Mouse (Mus musculus) megakaryocyte progenitor cell, adult 5-6 weeks (primary cell): Measurements from ENCODE around the gene Blmh. TPM values are rescaled to one million over a fixed set of nuclear protein-coding genes. Genes with fewer than 3 reads are reported as not detected.
A peak's percentile ranks its signal among the peaks of the same experiment; 100 is the strongest.

Experiments
- ATAC-seq: replicated peaks from 2 replicates; pipeline ENCODE4 v1.8.0; 2016; ENCODE audit warnings: mild to moderate bottlenecking, moderate TSS enrichment, inconsistent platforms; ENCODE audit not compliant: poor library complexity
- total RNA-seq, 2 experiments: library from RNA; stranded (forward) in 1 of 2; stranded (reverse) in 1 of 2; fragments of 157-497, 149-512 nt in 1 of 2; fragments of 200-1000 nt in 1 of 2; gene quantifications; 2 replicates each; pipeline versions ENCODE4 v1.2.3 to v1.2.4; 2015 to 2017

Blmh gene
- 63.5 and 71.3 TPM in 2 replicates for total RNA-seq (2015)
- total RNA-seq (2017), result 196 and 216 TPM in 2 replicates

DNA sequence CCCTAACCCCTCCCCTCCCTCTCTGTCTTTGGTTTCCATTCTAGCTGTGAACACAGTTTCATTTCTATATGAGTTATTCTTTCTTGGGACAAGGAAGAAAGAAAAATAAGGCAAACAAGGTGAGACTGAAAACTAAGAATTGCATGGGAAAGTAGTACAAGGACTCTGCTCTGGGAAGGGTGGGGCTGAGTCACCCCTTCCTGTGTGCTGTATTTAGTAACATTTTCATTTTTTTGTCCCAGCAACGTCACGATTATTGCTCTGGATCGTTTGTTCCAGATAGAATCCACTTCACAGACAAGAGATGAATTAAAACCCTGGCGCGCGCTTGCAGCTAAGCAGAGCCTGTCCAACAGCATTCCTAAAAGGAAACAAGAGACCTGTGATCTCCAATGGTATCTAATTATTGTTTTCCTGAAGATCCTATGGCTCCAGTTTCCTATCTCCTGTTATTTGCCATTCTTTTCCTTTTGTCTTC is at the start of gene Blmh:
Gene Blmh, plus strand, starts transcription at position 51 of the 478 bp plus-strand sequence.
- no peak for ATAC-seq

DNA sequence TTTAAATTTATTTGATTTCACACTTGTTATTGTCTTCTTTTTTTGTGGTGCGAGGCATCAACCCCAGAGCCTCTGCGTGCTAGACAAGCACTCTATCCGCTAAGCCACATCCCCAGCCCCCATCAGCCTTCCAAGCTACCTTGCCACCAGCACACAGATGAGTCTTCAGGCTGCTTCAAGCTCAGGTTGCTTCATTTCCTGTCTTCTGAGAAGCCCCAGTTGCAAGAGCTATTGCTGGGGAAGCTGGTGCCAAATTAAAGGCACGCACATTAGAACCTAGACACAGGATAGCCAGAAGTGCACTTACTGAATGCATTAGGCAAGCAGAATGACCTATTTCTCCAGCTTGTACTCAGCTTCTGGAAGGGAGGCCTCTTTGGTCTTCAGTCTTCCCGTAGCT is 44.8 kb upstream of the Blmh start:
- ATAC-seq, result peak; percentile 76

DNA sequence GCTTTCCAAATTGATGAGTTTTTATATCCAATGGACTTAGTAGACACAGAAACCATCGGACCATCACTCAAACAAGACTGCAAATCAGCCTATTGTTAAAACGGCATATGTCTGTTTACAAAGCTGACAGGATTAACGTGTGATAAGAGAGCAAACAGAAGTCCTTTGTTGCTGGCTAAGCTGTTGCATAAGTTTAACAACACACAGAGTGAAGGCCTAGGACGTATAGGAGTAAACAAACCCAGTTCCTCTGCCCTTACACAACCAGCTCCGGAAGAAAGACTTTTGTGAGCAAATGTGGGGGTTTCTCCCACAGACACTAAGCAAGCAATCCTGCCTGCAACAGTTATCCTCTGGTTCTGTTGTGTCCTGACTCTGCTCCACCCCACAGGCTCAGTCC is 40.2 kb upstream of the Blmh start:
- ATAC-seq, result peak; percentile 64

DNA sequence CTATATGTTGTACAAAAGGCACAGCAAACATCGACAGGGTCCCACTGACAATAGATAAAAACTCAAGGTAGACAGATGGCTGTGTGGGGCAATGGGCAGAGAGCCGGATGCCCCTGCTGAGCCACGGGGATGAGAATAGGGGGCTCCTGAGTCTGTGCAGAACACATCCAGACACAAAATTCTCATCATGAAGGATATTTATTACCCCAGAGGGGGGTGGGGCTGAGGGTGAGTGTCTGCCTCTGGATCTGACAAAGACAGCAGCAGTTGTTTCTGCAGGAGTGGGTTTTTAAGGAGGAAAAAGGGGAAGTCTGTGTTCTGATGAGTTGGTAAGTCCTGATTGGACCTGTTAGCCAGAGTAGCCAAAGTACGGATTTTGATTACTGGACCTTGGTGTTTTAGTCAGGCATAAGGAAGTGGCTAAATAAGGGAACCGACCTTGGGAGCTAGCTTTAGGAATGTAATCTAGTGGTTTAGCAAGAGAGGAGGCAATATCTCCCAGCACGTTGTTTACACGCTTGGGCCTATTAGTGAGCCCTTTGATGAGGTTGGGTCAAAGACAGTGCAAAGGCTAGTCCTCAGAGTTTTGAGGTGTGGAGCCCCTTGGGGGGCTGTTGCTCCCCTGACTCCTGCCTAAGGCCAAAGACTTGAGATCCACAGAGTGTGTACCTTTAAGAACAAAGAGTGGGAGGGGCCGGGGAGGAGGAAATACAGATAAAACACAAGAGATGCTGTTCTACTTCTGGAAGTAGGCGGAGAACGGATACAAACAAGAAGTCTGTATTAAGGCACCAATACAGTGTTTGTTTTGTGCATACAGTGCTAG is 35.1 kb upstream of the Blmh start:
- peak; percentile 44 for ATAC-seq

DNA sequence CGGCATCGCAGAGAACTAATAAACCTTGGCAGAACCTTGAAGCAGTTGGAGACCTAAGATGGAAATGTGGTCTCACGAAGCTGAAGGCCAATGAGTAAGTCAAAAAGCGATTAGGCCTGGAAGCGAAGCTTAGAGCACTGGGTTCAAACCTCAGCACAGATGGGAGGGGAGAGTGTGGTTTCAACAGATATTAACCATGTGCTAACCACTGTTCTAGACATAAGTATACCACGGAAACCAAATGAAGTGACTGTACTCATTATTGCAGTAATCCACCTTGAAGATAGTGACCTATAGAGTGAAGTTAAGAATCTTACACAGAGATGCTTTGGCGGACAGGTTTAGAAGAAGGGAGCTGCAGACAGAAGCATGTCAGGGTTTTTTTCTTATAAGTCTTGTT is 33.4 kb upstream of the Blmh start:
- no peak for ATAC-seq

DNA sequence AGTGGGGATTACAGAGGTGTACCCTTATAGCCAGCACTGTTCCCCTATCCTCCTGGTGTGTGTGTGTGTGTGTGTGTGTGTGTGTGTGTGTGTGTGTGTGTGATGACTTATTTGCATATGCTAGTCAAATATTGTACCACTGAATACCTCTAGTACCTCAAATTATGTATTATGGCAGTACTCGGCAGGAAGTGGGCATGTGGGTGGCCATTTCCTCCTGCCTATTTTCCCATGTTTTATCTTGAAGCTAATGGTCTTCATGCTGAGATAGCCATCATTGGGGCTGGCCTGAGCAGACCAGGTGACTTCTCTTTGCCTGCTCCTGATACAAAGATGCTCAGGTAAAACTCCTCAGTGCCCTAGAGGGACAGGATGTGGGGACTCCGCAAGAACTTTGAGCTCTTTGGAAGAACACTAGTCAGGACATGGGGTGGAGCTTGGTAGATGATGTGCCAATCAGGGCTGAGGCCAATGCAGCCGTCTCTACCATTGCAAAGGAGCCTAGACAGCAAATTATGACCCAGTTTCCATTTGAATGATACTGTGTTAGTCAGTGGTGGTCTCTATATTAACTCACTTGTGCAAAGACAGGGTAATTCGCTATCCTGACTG is 32.8 kb upstream of the Blmh start:
- no peak for ATAC-seq

DNA sequence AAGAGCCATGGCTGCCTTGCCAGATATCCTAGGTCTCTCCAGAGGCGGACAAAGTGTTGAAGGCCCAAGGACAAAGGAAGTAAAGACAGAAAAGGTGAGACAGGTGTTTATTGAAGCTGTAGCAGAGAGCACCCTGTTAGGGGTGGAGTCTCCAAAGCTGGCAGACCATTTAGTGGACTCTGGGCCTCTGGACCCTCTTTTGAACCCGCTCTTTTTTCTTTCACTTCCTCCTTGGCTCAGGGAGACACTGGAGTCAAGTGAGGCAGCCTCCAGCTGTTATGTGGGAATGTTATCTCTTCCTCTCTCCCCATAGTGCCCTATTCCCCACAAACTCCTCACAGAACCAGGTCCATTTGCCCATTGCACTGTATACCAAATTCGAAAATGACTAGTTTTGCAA is 31.6 kb upstream of the Blmh start:
- ATAC-seq, result no peak

DNA sequence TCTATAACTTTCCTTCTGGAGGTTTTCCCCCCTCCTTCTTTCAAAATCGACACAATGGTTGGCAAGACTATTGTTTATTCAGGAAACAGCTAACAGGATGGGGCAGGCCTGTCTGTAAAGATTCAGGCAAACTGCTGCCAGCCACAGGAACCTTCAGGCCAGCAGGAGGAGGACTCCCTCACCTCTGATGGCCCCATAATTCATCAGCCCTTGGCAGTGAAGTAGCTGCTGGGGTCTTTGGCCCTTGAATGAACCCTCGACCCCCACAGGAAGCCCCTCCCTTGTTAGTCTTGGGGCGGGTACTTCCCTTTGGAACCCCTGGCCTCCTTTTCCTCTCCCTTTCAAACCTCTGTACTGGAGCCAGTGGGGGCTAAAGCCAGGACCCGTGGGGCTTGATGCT is 31.0 kb upstream of the Blmh start:
- ATAC-seq, result no peak

DNA sequence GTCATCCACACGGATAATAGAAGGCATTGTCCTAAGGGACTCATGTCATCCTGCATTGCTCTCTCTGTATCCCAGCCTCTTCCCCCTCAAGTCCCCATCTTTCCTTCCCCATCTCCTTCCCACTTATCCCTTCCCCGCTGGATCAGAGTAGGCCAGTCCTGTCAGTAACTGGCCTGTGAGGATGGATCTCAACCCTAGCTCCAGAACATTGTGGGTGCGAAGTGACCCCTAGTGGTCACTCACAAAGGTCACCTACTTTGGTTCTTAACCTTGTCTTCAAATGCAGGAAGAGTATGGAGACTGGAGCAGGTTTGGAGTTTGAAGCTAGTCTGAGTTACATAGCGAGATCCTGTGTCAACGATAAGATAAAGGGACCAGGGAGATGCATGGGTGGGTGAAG is 30.4 kb upstream of the Blmh start:
- ATAC-seq, result peak; percentile 79

DNA sequence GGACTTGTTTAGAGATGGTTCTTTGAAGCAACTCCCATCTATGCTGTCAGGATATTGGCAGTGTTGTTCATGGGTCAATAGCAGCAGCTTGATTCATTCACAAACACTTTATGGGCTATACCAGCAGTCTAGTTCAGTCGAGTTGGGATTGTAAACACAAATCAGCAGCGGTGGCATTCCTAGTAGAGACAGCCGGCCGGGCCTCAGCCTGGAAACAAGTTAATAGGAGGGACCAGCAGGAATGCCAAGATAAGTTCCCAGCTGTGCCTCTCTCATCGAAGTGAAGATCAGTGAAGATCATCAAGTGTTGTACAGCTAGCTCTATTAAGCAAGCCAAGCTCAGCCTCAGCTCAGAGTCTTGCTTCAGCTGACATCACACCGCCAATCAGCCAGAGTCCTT is 28.2 kb upstream of the Blmh start:
- no peak for ATAC-seq

DNA sequence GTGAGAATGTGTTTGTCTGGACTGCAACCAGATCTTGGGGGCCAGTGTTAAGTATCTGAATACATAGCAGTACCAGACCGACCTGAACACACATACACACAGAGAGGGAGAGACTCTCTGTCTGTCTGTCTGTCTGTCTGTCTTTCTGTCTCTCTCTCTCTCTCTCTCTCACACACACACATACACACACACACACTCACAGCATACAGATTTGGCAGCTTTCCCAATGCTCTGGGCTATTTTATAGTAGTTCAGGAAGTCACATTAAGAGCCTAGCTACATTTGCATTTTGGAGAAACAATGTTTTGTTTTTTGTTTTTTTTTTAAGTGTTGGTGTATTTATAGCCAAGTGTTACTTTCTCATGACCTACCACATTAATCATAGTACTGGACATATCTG is 27.5 kb upstream of the Blmh start:
- no peak for ATAC-seq

DNA sequence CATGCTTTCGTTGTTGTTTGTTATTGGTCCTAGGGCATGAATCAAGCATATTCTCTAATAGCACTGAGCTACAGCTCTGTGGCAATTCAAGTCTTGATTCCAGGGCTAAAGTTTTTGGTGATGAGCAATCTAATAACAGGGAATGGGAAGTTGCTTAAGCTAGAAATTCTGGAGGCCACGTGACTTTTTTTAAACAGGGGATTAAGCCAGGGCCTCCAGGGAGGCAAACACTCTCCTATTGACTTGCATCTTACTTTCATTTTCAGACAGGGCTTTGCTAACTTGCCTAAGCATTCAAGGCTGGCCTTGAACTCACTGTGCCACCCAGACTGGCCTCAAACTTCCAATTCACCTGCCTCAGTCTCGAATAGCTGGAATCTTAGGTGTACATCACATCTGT is 26.7 kb upstream of the Blmh start:
- ATAC-seq, result no peak

DNA sequence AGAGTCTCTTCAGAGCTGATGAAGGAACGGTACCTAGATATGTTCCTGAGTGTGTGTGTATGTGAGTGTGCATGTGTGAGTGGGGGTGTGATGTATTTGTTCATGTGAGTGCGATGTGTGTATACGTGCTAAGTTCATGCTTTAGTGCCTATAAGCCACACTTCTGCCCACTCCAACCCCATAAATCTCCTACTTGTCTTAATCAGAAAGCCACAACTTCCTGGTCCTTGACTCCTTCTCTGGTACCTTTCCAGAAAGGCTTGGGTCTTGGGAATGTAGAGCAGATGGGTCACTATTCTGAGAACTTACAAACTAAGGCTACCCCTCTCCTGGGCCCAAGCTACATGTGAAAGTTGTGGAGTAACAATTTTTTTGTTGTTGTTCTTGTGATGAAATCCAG is 25.9 kb upstream of the Blmh start:
- ATAC-seq, result no peak

DNA sequence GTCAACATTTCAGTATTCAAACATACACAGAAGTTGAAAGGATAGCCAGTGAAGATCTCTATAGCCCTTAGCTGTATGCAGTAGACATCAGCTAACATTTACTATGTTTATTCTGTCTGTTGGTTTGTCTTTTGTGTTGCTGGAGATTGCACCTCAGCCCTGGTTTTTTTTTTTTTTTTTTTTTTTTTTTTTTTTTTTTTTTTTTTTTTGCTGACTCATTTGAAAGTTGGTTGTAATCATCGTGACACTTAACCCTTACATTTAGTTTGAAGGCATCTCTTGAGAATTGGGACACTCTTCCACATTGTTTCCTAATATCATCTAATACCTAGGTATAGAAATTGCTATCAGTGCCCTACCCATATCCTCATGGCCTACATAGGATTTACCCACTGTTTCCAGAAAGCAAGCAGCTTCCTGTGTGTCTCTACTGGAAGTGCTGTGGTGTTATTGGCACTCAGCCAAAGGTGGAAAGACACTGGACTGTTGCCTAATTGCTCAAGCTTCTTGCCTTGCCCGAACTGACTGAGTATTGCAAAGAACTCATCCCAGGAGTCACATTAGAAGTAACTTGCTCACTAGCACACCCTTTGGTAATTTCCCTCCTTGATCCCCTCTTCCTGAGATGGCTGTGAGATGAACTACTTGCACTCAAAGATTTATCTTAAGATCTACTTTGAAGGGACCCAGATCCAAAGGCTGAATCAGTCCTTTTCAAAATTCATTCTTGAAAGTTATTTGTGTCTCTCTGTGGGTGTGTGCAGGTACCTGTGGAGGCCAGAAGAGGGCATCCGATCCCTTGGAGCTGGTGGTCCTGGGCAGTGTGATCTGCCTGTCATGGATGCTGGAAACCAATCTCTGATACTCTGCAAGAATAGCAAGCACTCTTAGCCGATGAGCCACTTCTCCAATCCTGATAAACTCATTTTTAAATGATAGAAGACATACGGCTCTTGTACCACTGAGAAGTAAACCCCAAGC is 24.6 kb upstream of the Blmh start:
- peak; percentile 74 for ATAC-seq

DNA sequence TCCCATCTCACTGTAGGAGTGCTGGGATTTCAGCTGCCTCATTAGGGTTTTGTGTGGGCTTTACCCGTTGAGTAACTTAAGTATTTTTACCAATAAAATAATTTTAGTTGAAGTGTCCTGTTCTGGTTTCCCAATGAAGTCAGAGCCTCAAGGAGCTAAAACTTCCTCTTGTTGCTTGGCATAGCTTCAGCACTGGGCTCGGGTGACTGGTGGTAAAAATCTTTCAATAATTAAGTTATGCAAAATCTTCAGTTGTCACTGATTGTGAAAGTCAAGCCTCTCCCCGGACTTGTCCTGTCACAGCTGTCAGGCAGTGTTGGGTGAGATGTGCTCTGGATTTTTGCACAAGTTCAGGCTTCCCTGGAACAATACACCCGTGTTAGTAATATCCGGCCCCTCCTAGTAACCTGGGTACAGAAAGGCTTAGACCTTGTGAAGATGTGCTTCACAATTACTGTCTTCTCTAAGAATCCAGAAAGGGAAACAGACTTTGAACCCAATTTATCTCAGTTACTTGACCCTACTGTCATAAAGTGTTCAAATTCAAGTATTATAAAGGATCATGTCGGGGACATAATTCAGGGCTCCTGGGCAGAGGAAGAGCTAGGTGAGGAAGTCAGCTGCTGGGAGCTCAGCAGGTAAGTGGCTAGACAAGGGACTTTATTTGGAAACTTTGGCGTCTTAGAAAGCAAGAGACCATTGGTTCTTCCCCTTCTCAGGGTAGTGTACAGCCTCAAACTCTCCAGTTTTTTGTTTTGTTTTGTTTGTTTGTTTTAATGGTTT is 22.8 kb upstream of the Blmh start, which contains the start of gene Tmigd1:
Gene Tmigd1, plus strand, starts transcription at position 581 of the 783 bp plus-strand sequence.
- peak; percentile 14; the same call in 1 of the 2 replicates for ATAC-seq

DNA sequence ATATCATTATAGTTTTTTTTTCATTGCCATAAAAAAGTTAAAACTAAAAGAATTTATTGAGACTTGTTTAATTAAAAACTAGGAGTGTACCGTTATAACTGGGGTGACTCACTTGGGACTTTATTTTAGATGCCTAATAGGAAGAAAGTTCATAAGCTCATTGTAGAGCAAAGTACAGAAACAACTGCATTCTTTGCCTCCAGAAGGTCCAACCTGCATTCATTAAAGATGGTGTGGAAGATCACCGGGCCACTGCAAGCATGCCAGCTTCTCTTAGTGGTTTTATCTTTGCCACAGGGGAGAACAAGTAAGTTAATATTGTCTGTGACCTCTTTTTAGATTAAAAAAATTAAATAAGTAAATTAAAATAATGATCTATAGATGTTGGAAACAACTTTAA is 20.3 kb upstream of the Blmh start:
- ATAC-seq, result no peak

DNA sequence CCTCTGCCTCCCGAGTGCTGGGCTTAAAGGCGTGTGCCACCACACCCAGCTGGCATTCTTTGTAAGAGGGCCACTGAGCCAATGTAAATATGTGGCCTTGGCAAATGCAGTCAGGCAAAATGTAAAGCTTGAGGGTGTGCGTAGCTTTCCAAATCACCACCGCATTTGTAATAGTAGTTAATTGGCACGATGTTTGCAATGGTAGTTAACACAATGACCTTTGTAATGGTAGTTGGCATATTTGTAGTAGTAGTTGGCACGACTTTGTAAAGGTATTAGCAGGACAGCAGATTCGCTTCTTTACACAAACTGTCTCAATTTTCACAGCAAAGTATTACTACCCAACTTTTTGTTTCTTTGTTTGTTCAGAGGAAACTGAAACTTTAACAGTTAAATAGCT is 16.0 kb upstream of the Blmh start:
- no peak for ATAC-seq

DNA sequence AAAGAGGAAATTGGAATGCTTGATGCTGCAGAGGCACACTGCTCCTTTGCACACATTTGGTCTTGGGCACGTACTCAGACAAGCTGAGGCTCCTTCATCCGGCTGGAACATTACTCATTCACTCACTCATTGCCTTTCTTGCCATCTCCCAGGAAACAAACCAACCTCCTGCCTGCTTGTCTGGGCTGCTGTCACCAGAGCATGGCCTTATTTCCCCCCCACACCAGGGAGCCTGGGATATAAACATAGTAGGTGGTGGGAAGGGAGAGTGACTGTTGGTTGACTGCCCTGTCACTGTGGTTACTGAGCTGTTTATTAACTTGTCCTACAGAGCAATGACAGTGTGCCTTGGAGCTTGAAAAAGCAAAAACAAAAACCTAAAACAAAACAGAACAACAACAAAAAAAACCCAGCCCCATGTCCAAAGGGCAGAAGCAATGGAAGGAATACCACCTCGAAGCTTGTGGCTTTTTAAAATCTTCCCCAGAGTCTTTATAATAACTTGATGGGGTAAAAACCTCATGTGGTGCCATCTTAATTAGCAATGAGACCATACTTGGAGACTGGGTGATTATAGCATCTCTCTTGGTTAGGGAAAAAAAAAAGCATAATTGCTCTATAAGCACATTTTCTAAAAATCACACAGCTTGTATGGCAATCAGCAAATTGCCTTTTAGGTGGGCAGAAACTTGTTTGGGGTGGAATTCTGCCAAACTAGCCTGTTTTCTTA is 13.1 kb upstream of the Blmh start:
- ATAC-seq, result no peak

DNA sequence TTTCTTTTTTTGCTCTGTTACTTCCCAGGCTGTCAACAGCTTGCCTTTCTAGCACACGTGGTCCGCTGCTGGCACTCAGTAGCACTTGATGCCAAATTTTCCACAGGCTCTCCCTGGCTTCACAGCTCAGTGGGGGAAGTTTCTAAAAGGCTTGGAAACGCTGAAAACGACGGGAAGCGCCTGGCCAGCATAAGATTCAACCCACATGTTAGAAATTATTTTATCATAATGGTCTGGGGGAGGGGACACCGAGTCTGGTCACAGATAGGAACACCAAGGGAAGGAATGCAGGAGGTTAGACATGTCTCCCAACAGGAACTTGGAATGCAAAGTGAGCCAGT is 12.6 kb upstream of the Blmh start:
- no peak for ATAC-seq

DNA sequence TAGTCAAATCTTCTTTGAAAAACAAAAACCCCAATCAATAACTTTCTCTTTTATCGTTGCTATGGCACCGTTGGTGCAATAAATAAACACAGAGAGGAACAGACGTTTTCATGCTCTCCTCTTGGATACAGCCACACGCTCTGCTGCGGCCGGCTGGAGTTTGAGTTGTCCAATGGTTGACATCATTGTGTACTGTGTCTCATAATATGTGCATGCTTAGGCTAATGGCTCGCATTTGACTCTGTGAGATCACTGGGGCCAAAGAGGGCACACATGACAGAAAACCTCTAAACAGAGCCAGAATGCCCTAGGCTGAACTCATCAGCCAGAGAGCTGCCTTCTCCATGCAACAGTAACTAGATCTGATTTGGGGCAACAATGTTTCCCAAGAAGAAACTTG is 10.2 kb upstream of the Blmh start:
- no peak for ATAC-seq
